Mouse (Mus musculus) MEL (cell line): ENCODE measurements around the gene Trmt1. TPM values are rescaled to one million over a fixed set of nuclear protein-coding genes. Genes with fewer than 3 reads are reported as not detected.

Experiments
- DNase-seq: peaks from one replicate; pipeline ENCODE4 v3.0.0; 2011; ENCODE audit warnings: low read depth, low spot score
- H3K27ac ChIP-seq: 2 replicates; pipeline ENCODE4 v1.5.1; 2012; ENCODE audit warnings: low read depth, mild to moderate bottlenecking, control low read depth, low read length, moderate library complexity; ENCODE audit not compliant: control insufficient read depth
- H3K27me3 ChIP-seq, 2 experiments: fragments of 150-350 bp in 1 of 2; sonication (generic) in 1 of 2; 2 replicates each; pipeline ENCODE4 v1.6.1; 2012; ENCODE audit warnings: low read length in 2 of 2, mild to moderate bottlenecking in 2 of 2, improper control_type of control experiment in 1 of 2, moderate library complexity in 1 of 2; ENCODE audit not compliant: insufficient read depth in 2 of 2, control insufficient read depth in 1 of 2
- H3K36me3 ChIP-seq, 2 experiments: 2 replicates each; pipeline ENCODE4 v1.6.1; 2012 to 2014; ENCODE audit warnings: low read length in 2 of 2, improper control_type of control experiment in 1 of 2, inconsistent platforms in 1 of 2, mild to moderate bottlenecking in 1 of 2; ENCODE audit not compliant: insufficient read depth in 2 of 2, control insufficient read depth in 1 of 2
- H3K4me1 ChIP-seq, 2 experiments: fragments of 150-350 bp in 1 of 2; sonication (generic) in 1 of 2; 2 replicates each; pipeline ENCODE4 v1.6.1; 2012; ENCODE audit warnings: low read length in 2 of 2, improper control_type of control experiment in 1 of 2, mild to moderate bottlenecking in 1 of 2; ENCODE audit not compliant: insufficient read depth in 2 of 2, control insufficient read depth in 1 of 2
- H3K4me3 ChIP-seq, 2 experiments: fragments of 150-350 bp in 1 of 2; sonication (generic) in 1 of 2; 2 replicates each; pipeline ENCODE4 v1.5.1; 2012; ENCODE audit warnings: low read depth in 2 of 2, low read length in 2 of 2, mild to moderate bottlenecking in 2 of 2, moderate library complexity in 2 of 2, control low read depth in 1 of 2, improper control_type of control experiment in 1 of 2; ENCODE audit not compliant: control insufficient read depth in 1 of 2, insufficient read depth in 1 of 2
- H3K79me2 ChIP-seq: 2 replicates; pipeline ENCODE4 v1.6.1; 2012; ENCODE audit warnings: mild to moderate bottlenecking, low read length, moderate library complexity; ENCODE audit not compliant: control insufficient read depth, poor library complexity, insufficient read depth
- H3K9ac ChIP-seq: 2 replicates; pipeline ENCODE4 v1.6.1; 2012; ENCODE audit warnings: low read depth, mild to moderate bottlenecking, control low read depth, low read length, moderate library complexity; ENCODE audit not compliant: control insufficient read depth, poor library complexity, severe bottlenecking
- H3K9me3 ChIP-seq: fragments of 150-350 bp; sonication (generic); replicated peaks from 2 replicates; pipeline ENCODE4 v1.6.1; 2012; ENCODE audit warnings: mild to moderate bottlenecking, low read length, improper control_type of control experiment, moderate library complexity; ENCODE audit not compliant: insufficient read depth
- BHLHE40 ChIP-seq: IDR thresholded peaks from 2 replicates; pipeline ENCODE4 v1.6.1; 2012; ENCODE audit warnings: low read depth, mild to moderate bottlenecking, inconsistent platforms, low read length, improper control_type of control experiment, borderline replicate concordance
- CHD1 ChIP-seq: IDR thresholded peaks from 2 replicates; pipeline ENCODE4 v1.6.1; 2012; ENCODE audit warnings: low read depth, mild to moderate bottlenecking, inconsistent platforms, low read length, improper control_type of control experiment
- CHD2 ChIP-seq: IDR thresholded peaks from 2 replicates; pipeline ENCODE4 v1.6.1; 2011; ENCODE audit warnings: low read length, improper control_type of control experiment
- CTCF ChIP-seq, 3 experiments: IDR thresholded peaks in 2 of 3; conservative IDR thresholded peaks in 1 of 3; 2 replicates each; pipeline ENCODE4 v1.5.1; 2011 to 2012; ENCODE audit warnings: low read length in 3 of 3, low read depth in 2 of 3, mild to moderate bottlenecking in 2 of 3, improper control_type of control experiment in 1 of 3, inconsistent platforms in 1 of 3, mixed read lengths in 1 of 3, moderate library complexity in 1 of 3; ENCODE audit not compliant: control insufficient read depth in 1 of 3, insufficient read depth in 1 of 3, poor library complexity in 1 of 3, severe bottlenecking in 1 of 3
- E2F4 ChIP-seq: IDR thresholded peaks from 2 replicates; pipeline ENCODE4 v1.6.1; 2011; ENCODE audit warnings: low read depth, low read length, improper control_type of control experiment, borderline replicate concordance
- ELF1 ChIP-seq: IDR thresholded peaks from 2 replicates; pipeline ENCODE4 v1.6.1; 2014; ENCODE audit warnings: low read depth, mild to moderate bottlenecking, inconsistent platforms, low read length, improper control_type of control experiment, moderate library complexity
- HCFC1 ChIP-seq: IDR thresholded peaks from 2 replicates; pipeline ENCODE4 v1.6.1; 2012; ENCODE audit warnings: low read depth, mild to moderate bottlenecking, inconsistent platforms, low read length, improper control_type of control experiment, moderate library complexity
- JUND ChIP-seq: IDR thresholded peaks from 2 replicates; pipeline ENCODE4 v1.6.1; 2011; ENCODE audit warnings: low read depth, mild to moderate bottlenecking, improper control_type of control experiment, low read length
- MAFK ChIP-seq: IDR thresholded peaks from 2 replicates; pipeline ENCODE4 v1.6.1; 2011; ENCODE audit warnings: low read depth, mild to moderate bottlenecking, low read length, improper control_type of control experiment, borderline replicate concordance
- MAZ ChIP-seq: IDR thresholded peaks from 2 replicates; pipeline ENCODE4 v1.6.1; 2012; ENCODE audit warnings: low read depth, mild to moderate bottlenecking, inconsistent platforms, low read length, improper control_type of control experiment
- MXI1 ChIP-seq: IDR thresholded peaks from 2 replicates; pipeline ENCODE4 v1.6.1; 2011; ENCODE audit warnings: mild to moderate bottlenecking, low read depth, low read length, improper control_type of control experiment
- NELFE ChIP-seq: IDR thresholded peaks from 2 replicates; pipeline ENCODE4 v1.6.1; 2011; ENCODE audit warnings: low read depth, low read length, improper control_type of control experiment
- NRF1 ChIP-seq: IDR thresholded peaks from 2 replicates; pipeline ENCODE4 v1.6.1; 2014; ENCODE audit warnings: low read depth, mild to moderate bottlenecking, inconsistent platforms, low read length, improper control_type of control experiment, moderate library complexity; ENCODE audit not compliant: poor library complexity, insufficient read depth, severe bottlenecking
- POLR2A ChIP-seq, 2 experiments: IDR thresholded peaks; 2 replicates each; pipeline ENCODE4 v1.6.1; 2011 to 2012; ENCODE audit warnings: low read length in 2 of 2, mild to moderate bottlenecking in 2 of 2, control low read depth in 1 of 2, improper control_type of control experiment in 1 of 2, low read depth in 1 of 2, moderate library complexity in 1 of 2; ENCODE audit not compliant: control insufficient read depth in 1 of 2, insufficient read depth in 1 of 2, poor library complexity in 1 of 2
- POLR2AphosphoS5 ChIP-seq: IDR thresholded peaks from 2 replicates; pipeline ENCODE4 v1.6.1; 2012; ENCODE audit warnings: low read depth, borderline replicate concordance, mild to moderate bottlenecking, inconsistent platforms, low read length, moderate library complexity, mixed read lengths
- RAD21 ChIP-seq: IDR thresholded peaks from 2 replicates; pipeline ENCODE4 v1.6.1; 2011; ENCODE audit warnings: mild to moderate bottlenecking, low read depth, low read length, improper control_type of control experiment
- RCOR1 ChIP-seq: IDR thresholded peaks from 2 replicates; pipeline ENCODE4 v1.6.1; 2012; ENCODE audit warnings: low read depth, mild to moderate bottlenecking, inconsistent platforms, low read length, improper control_type of control experiment
- SMC3 ChIP-seq: IDR thresholded peaks from 2 replicates; pipeline ENCODE4 v1.6.1; 2011; ENCODE audit warnings: low read depth, low read length, improper control_type of control experiment
- TAL1 ChIP-seq: IDR thresholded peaks from 2 replicates; pipeline ENCODE4 v1.6.1; 2012; ENCODE audit warnings: mild to moderate bottlenecking, inconsistent platforms, low read length, moderate library complexity, mixed read lengths
- TBP ChIP-seq: IDR thresholded peaks from 2 replicates; pipeline ENCODE4 v1.8.0; 2011; ENCODE audit warnings: low read depth, low read length, improper control_type of control experiment
- TCF12 ChIP-seq: IDR thresholded peaks from 2 replicates; pipeline ENCODE4 v1.6.1; 2014; ENCODE audit warnings: low read depth, mild to moderate bottlenecking, inconsistent platforms, low read length, improper control_type of control experiment, moderate library complexity
- UBTF ChIP-seq: IDR thresholded peaks from 2 replicates; pipeline ENCODE4 v1.6.1; 2012; ENCODE audit warnings: low read depth, mild to moderate bottlenecking, inconsistent platforms, low read length, improper control_type of control experiment, moderate library complexity, borderline replicate concordance; ENCODE audit not compliant: insufficient read depth
- USF1 ChIP-seq: IDR thresholded peaks from 2 replicates; pipeline ENCODE4 v1.6.1; 2014; ENCODE audit warnings: low read depth, mild to moderate bottlenecking, inconsistent platforms, low read length, improper control_type of control experiment, moderate library complexity
- ZMIZ1 ChIP-seq: IDR thresholded peaks from 2 replicates; pipeline ENCODE4 v1.6.1; 2012; ENCODE audit warnings: low read depth, mild to moderate bottlenecking, inconsistent platforms, low read length, improper control_type of control experiment, moderate library complexity
- ZNF384 ChIP-seq: IDR thresholded peaks from 2 replicates; pipeline ENCODE4 v1.6.1; 2012; ENCODE audit warnings: low read depth, mild to moderate bottlenecking, inconsistent platforms, low read length, improper control_type of control experiment
- polyA plus RNA-seq, 2 experiments: library from polyadenylated mRNA; stranded (reverse) in 1 of 2; unstranded in 1 of 2; fragments of >175 nt in 1 of 2; fragments of >200 nt in 1 of 2; gene quantifications; 2 replicates each; pipeline versions ENCODE4 v1.2.1 to v1.2.4; 2012; ENCODE audit warnings: low replicate concordance in 2 of 2, low read depth in 1 of 2; ENCODE audit not compliant: insufficient read length in 2 of 2, insufficient read depth in 1 of 2, missing spikeins in 1 of 2
- total RNA-seq: library from RNA; depleted of rRNA; stranded (reverse); fragments of 300-350 nt; gene quantifications from 2 replicates; pipeline ENCODE4 v1.2.3, GENCODE M21; 2012

Gene Trmt1
- total and polyA plus RNA-seq, 3 experiments = 183 to 221 TPM; not detected in 1

DNA sequence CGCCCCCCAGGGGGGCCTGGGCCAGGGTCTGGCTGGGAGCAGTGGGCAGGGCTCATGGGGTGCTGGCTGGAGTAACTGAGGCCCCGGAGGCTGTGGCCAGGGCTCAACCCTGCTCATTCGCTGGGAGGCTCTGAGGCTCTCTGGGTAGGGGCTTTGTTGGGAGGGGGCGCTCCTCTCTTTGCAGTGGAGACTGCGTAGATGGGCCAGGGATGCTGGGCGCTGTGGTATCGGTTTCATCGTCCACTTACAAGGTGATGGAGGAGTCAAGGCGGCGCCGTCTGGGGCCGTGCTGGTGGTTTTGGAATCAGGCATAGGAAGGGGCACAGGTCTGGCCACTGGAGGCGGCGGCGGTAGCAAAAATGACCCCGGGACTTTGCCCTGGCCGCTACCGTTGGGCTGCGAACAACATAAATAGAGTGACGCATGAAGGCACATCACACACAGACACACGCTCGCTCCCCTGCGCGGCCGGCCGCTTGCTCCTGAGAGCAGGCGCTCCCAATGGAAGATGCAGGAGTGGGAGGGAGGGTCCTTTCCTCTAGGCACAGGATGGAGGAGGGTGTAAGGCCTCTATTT is 29.9 kb downstream of the Trmt1 start:
- Histone ChIP-seq H3K36me3 (peaks cover 0 to 1% of the 10 kb centered on the region in 2 experiments; a peak in 1 of 4 replicates), H3K9ac (no peak overlapping the region), H3K4me3 (no peak overlapping the region), H3K4me1 (no peaks in the 10 kb centered on the region), H3K9me3 (no peaks in the 10 kb centered on the region), H3K27me3 (no peaks in the 10 kb centered on the region), H3K27ac (no peak overlapping the region), H3K79me2 (no peaks in the 10 kb centered on the region)
- DNase-seq = no peak
- no peak for TF ChIP-seq POLR2A (IDR thresholded peaks at IDR 0.05; ENCODE audit: control insufficient read depth in 1 of 2, insufficient read depth in 1 of 2, low read depth in 1 of 2, low read length in 2 of 2, poor library complexity in 1 of 2)
- TF ChIP-seq CTCF (IDR thresholded peaks at IDR 0.05 in 2 of 3, conservative IDR thresholded peaks at IDR 0.05 in 1 of 3; ENCODE audit: control insufficient read depth in 1 of 3, insufficient read depth in 1 of 3, low read depth in 2 of 3, low read length in 3 of 3, poor library complexity in 1 of 3, severe bottlenecking in 1 of 3) = no peak
- TF ChIP-seq ZMIZ1 = no peak
- TF ChIP-seq MXI1 = no peak
- no peak for TF ChIP-seq E2F4
- no peak for TF ChIP-seq BHLHE40
- no peak for TF ChIP-seq JUND
- no peak for TF ChIP-seq HCFC1
- TF ChIP-seq UBTF = no peak
- no peak for TF ChIP-seq SMC3
- no peak for TF ChIP-seq ELF1
- TF ChIP-seq TAL1 = no peak
- TF ChIP-seq MAZ = no peak
- no peak for TF ChIP-seq NRF1
- no peak for TF ChIP-seq USF1
- TF ChIP-seq NELFE = no peak
- no peak for TF ChIP-seq TBP

DNA sequence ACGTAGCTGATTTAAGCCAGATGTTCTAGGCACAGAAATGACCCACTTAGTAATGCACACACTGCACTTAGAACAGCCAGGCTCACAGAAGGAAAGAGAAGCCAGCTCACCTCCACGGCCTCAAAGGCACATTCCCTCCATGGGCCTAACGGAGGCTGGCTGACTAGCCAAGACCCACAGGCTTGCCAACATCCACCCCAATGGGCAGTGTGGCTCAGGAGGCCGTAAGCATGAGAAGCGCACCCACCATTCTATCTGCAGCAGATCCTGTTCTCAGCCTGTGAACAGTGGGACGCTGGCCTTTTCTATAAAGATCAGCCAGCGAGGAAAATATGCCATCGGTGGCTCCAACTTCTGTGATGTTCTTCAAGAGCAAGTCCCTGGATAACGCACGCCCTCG is 30.7 kb downstream of the Trmt1 start:
- TF ChIP-seq CTCF (IDR thresholded peaks at IDR 0.05 in 2 of 3, conservative IDR thresholded peaks at IDR 0.05 in 1 of 3; ENCODE audit: control insufficient read depth in 1 of 3, insufficient read depth in 1 of 3, low read depth in 2 of 3, low read length in 3 of 3, poor library complexity in 1 of 3, severe bottlenecking in 1 of 3) (no peak), MAFK (no peak), JUND (no peak), TCF12 (no peak), UBTF (no peak), E2F4 (no peak), RAD21 (no peak), CHD2 (no peak), NELFE (no peak), CHD1 (no peak), ZNF384 (no peak), RCOR1 (no peak), POLR2AphosphoS5 (no peak)
- no peak for DNase-seq
- Histone ChIP-seq H3K9me3 (no peaks in the 10 kb centered on the region), H3K9ac (no peak overlapping the region), H3K27me3 (no peaks in the 10 kb centered on the region), H3K4me1 (peaks cover 0 to under 1% of the 10 kb centered on the region in 2 experiments; a peak in 1 of 4 replicates), H3K36me3 (peaks cover under 1 to 1% of the 10 kb centered on the region in 2 experiments; a peak in 2 of 4 replicates), H3K79me2 (no peaks in the 10 kb centered on the region), H3K27ac (no peak overlapping the region), H3K4me3 (no peak overlapping the region)
